Mouse (Mus musculus): ENCODE measurements around the gene Ccr6.

Gene Ccr6

GRCm38 (mm10) chr17:8283526-8284253 is 47.8 kb downstream of the Ccr6 start:
- peak; percentile 94 for DNase-seq (ENCODE audit: low spot score)

- DNase-seq (ENCODE audit: low spot score): peak; percentile 63
Measured at GRCm38 (mm10) chr17:8284254-8284661, 48.4 kb downstream of the Ccr6 start.

GRCm38 (mm10) chr17:8285056-8285455 is 49.2 kb downstream of the Ccr6 start:
- no peak for DNase-seq (ENCODE audit: low spot score)

- DNase-seq (ENCODE audit: low spot score): no peak
Measured at GRCm38 (mm10) chr17:8286987-8287386, 51.1 kb downstream of the Ccr6 start.

- DNase-seq (ENCODE audit: low spot score): no peak
Measured at GRCm38 (mm10) chr17:8289993-8290679, 54.3 kb downstream of the Ccr6 start.

GRCm38 (mm10) chr17:8290736-8291135 is 54.9 kb downstream of the Ccr6 start:
- no peak for DNase-seq (ENCODE audit: low spot score)

GRCm38 (mm10) chr17:8295825-8296224 is 60.0 kb downstream of the Ccr6 start:
- no peak for DNase-seq (ENCODE audit: low spot score)

- DNase-seq (ENCODE audit: low spot score): no peak
Measured at GRCm38 (mm10) chr17:8296313-8296844, 60.5 kb downstream of the Ccr6 start.

- no peak for DNase-seq (ENCODE audit: low spot score)
Measured at GRCm38 (mm10) chr17:8297746-8298145, 61.9 kb downstream of the Ccr6 start.

- no peak for DNase-seq (ENCODE audit: low spot score)
Measured at GRCm38 (mm10) chr17:8298281-8298680, 62.4 kb downstream of the Ccr6 start.

- no peak for DNase-seq (ENCODE audit: low spot score)
Measured at GRCm38 (mm10) chr17:8299524-8299923, 63.7 kb downstream of the Ccr6 start.

- no peak for DNase-seq (ENCODE audit: low spot score)
Measured at GRCm38 (mm10) chr17:8301515-8301914, 65.7 kb downstream of the Ccr6 start.

- no peak for DNase-seq (ENCODE audit: low spot score)
Measured at GRCm38 (mm10) chr17:8302772-8303438, 67.1 kb downstream of the Ccr6 start.

- DNase-seq (ENCODE audit: low spot score): no peak
Measured at GRCm38 (mm10) chr17:8303671-8304070, 67.8 kb downstream of the Ccr6 start.

GRCm38 (mm10) chr17:8305801-8306200 is 70.0 kb downstream of the Ccr6 start:
- no peak for DNase-seq (ENCODE audit: low spot score)
